Mouse (Mus musculus) B cell, adult 62 days (primary cell): ENCODE data around the gene Gm28168. TPM values are rescaled to one million over a fixed set of nuclear protein-coding genes. Genes with fewer than 3 reads are reported as not detected.

ENCODE experiments used
- total RNA-seq: library from RNA; stranded (reverse); gene quantifications from 4 replicates; pipeline ENCODE4 v1.2.4, GENCODE M21; 2023

The Gm28168 gene
- not detected in 4 replicates for total RNA-seq

GRCm38 (mm10) chr1:117927715-117928114 lies at the start of gene Gm28168:
Gm28168 (plus strand) TSS chr1:117928015.

DNA sequence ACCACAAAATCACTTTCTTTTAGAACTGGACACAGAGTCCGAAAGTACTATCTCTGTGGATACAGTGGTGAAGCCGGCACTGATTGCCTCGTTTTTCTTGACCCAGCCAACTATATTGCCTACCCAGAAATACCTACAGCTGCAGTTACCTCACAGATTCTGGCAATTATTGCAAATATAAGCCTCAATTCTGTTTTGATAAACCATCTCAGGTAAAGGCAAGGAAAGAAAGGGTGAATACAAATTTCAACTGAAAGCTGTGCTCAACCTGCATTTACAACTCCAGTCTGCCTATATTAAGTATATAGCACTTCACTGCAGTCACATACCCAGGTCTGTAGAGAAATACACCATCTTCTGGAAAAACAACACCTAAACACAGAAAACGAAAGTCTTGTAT lies 37.8 kb downstream of the Gm28168 start, which contains the start of gene Gm7145:
TSS of gene Gm7145 (plus strand) at position 301 of the 400 bp plus-strand sequence.

Other genes starting within 250 kb of the Gm28168 start
- not detected in 4 replicates for gene Gm28363, start 230.9 kb upstream of the Gm28168 start, total RNA-seq
- gene B020011L13Rik, start 146.9 kb upstream of the Gm28168 start, total RNA-seq = not detected in 4 replicates
- gene Gm28360, start 97.9 kb upstream of the Gm28168 start, total RNA-seq = not detected in 4 replicates
- gene Gm7145, start 37.9 kb downstream of the Gm28168 start, total RNA-seq = not detected in 4 replicates
- not detected in 4 replicates for gene Gm29106, start 248.5 kb downstream of the Gm28168 start, total RNA-seq